Mouse (Mus musculus) cortical plate, adult 2 months (tissue): Measurements from ENCODE around the gene Tnfrsf1a.
"Not testable (repeated sequence)": the region's sequence is repeated elsewhere in the genome, so short reads cannot be mapped to it uniquely, and the experiment has no call there.

Experiments
- CTCF ChIP-seq: fragments of 200-500 bp; IDR thresholded peaks from 2 replicates; pipeline ENCODE4 v1.5.1; 2011; ENCODE audit warnings: mild to moderate bottlenecking, control low read depth, low read length; ENCODE audit not compliant: insufficient read depth; ENCODE audit errors: extremely low read depth
- POLR2A ChIP-seq: fragments of 200-500 bp; IDR thresholded peaks from 2 replicates; pipeline ENCODE4 v1.6.1; 2011; ENCODE audit warnings: mild to moderate bottlenecking, low read length, control low read depth; ENCODE audit not compliant: insufficient read depth; ENCODE audit errors: extremely low read depth

GRCm38 (mm10) chr6:125304408-125304807 is 44.8 kb upstream of the Tnfrsf1a start:
- not testable (repeated sequence) for TF ChIP-seq POLR2A, CTCF
